Mouse (Mus musculus) urinary bladder, postnatal 14 days (tissue): ENCODE measurements at regions not wholly inside any gene's neighbourhood (a gene's known extent, or its start where the extent isn't known, plus 50 kb on each side); places are given as distances from the start of the nearest gene placed in this dataset.
"Not testable (repeated sequence)": the region's sequence is repeated elsewhere in the genome, so short reads cannot be mapped to it uniquely, and the experiment has no call there.

Experiments
- DNase-seq: peaks from one replicate; pipeline ENCODE4 v3.0.0; 2021; ENCODE audit warnings: low spot score

DNA sequence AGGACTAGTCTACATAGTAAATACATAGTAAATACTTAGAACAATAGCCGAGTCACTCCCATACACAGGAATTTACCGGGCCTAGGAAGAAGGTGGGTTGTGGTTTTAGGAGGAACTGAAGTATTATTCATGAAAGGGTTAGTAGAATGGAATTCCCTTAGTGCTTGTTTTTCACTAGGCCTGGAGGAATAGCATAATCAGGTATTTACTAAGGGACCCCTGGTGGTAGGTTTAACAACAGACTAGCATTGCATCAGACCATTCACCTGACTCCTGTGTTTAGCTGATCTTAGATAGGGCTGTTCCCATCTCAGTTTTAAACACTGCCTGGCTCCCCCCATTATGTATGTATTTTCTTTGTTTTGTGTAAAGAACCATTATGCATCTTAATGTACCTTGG, 339.0 kb downstream of the Dync2h1 start:
- DNase-seq: not testable (repeated sequence)

DNA sequence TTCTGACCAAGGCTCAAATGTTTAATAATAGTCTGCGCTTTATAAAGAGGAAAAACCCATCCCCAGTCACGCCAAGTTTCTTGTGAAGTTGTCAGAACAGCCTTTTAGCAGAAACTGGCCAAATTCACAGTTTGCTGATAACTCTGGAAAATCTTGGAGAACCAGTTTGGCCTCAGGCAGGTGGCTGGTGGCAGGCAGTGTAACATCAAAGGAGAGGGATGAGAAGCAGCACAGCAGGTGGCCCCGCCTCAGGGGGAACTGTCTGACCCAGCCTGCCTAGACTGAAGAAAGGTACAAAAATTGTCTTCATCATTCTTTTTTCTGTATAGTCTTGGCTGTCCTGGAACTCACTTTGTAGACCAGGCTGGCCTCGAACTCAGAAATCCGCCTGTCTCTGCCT, 349.3 kb downstream of the Dync2h1 start:
- not testable (repeated sequence) for DNase-seq

DNA sequence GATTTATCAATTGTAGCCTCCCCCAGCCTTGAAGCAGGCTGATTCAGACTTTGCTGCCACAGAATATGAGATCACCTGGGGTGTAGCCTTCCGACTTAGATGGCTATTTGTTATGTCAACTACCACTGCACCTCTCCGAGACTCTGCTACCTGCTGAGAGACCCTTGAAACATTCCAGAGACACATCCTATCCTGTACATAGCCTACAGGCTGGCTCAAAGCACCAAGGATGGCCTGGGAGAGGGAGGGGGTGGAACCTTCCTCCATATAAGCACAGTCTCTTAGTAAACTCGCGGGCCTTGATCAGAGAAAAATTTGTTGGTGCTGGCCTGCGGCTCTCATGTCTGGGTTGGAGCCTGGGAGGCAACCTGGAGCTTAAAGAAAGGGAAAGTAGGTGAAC, 349.8 kb downstream of the Dync2h1 start:
- DNase-seq: no peak

DNA sequence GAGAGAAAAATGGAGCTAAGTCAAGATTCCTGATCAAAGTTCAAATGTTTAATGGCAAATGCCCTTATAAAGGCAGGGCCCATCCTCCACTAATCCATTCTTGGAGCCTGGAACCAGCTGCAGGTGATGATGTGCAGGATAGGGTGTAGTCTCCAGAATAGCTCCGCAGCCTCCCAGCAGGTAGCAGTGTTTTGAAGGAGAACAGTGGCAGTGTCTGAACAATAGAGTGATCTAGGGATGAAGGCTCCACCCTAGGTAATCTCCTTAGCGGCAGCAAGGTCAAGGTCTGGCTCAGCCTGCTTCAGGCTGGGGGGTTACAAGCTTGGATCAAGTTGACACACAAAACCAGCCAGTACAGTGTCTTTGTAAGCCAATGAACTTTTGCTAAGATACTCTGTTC, 351.4 kb downstream of the Dync2h1 start:
- DNase-seq: no peak

DNA sequence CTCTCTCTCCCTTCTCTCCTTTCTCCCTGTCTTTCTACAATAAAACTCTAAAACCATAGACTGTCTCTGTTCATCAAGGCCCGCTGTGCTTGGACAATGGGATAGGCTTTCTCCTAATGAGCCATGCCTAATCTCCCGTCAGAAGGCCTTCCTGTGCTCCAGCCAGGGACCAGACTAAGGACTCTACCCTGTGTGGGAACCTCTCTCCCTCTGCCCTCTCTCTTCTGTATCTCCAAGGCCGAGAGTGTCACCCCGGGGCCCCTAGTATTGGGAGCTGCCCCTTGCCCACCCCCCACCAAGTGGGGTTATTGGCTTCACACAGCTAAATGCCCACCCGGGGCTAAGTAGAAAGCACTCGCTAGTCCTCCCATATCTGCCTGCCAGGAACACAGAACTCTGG, 352.6 kb downstream of the Dync2h1 start:
- not testable (repeated sequence) for DNase-seq

DNA sequence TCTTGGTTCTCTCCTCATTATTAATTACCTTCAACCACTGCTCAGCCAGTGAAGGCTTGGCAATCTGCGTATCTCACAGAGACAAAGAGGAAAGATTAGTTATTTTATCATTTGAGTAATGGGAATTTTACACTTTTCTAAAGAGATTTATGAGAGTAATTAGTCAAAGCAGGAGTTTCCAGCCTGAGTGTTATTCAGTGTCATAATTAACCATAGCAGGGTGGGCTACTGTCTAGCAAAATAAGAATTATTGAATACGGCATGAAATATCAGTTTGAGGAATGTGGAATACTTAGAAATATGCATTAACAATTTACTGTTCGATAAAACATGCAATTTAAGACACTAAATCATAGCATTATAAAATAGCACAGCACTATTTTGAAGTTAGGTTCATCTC, 357.7 kb downstream of the Dync2h1 start:
- no peak for DNase-seq

DNA sequence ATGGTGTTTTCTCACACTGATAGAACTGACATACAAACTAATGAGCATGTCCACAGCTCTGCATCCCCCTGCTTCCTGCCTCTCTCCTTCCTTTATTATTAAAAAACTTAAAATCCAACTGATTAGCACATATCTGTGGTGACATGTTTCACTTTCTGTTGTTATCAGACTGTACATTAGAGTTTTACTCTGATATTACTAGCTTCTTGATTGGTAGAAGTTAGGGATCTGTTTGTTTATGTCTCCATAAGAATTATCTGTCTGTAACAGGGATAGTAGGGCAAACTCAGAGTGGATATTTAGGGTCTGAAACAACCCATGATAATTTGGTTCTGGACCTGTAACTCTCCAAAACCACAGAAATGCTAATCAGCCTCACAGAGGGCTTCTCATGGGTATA, 358.6 kb downstream of the Dync2h1 start:
- no peak for DNase-seq

DNA sequence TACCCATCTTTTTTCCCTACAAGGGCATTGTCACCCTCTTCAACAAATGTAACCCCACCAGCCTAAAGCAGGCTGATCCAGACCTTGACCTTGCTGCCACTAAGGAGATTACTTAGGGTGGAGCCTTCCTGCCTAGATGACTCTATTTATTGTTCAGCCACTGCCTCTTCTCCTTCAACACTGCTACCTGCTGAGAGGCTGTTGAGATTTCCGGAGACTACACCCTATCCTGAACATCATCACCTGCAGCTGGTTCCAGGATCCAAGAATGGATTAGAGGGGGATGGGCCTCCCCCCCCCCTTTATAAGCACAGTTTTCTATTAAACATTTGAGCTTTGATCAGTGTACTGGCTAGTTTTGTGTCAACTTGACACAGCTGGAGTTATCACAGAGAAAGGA, 360.3 kb downstream of the Dync2h1 start:
- DNase-seq: not testable (repeated sequence)

DNA sequence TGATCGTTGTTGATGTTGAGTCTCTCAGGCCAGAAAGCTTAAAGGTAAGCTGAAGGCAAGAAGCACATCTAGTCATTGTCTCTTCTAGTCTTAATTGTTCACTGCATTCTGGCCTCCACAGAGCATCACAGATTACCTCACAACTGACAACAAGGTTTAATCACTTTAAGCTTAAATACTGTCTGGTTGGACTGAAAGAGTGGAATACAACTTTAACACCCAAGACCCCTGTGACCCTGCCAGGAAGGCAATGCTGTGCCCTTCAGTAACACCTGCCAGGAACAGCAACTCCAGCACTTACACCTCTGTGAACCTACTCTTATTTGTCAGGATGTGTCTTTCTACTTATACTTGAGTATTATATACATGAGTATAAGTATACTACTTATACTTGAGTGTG, 360.7 kb downstream of the Dync2h1 start:
- DNase-seq: no peak

DNA sequence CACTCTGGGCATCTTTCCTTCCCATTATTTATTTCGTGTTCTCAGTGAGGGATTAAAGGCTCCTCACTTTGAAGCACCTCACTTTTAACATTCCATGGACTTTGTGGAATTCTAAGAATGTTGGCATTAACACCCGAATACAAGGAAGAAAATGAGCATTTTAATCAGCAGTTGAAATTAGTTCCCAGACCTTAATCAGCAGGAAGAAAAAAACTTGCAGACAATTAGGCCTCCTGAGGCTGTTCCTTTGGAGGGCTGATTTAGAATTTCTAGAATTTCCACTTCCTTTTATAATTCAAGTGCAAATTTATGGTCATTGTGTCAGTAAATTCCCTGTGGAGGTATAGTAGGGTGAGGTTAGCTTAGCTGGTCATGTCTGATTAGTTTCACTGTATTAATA, 407.6 kb downstream of the Dync2h1 start:
- no peak for DNase-seq

DNA sequence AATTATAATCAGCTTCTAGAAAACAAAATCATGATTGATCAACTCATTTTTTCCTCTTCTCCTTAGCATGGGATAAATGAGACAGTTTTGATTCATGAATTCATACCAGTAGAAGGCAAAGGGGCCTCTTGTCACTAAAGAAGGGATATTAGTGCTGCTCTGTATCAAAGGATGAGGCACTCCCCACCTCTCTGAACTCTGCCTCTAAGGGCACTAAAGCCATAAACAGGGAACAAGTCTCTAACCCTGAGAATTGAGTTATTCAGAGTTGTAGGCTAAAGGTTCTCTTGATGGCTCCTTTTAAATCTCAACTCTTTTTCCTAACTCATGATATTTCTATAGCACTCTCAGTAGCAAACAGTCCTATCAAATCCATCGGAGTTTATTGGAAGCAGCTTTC, 442.8 kb downstream of the Dync2h1 start:
- DNase-seq: no peak

DNA sequence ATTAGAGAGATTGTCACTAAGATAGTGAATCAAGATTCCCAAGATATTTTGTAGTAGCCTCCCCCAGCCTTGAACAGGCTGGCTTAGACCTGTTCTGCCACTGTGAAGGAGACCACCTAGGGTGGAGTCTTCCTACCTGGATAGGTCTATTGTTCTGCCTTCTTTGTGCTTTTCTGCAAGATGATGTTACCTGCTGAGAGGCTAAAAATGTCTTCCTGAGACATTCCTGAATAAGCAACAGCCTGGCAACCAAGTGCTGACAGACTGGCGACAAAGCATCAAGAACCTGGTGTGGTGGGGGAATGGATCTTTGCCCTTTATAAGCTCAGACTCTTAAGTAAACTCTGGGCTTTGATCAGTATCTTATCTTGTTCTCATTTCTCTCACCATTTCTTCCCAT, 447.8 kb downstream of the Dync2h1 start:
- no peak for DNase-seq

DNA sequence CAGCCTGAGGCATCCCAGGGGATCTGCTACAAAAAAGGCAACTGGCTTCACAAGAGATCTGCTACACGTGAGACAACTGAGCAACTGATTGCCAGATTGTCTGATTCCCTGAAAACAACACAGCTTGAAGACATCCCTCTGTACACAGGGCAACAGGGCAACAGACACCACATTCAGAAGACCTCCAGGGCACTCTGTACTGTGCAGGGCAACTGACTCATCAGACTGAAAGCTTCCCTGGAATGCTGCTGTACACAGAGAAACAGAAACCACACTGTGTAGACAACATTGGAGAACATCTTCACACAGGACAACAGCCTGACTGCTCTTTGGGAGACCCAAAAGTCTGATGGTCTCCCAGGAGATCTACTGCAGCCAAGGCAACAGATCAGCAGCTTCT, 456.8 kb upstream of the Ddi1 start:
- no peak for DNase-seq

DNA sequence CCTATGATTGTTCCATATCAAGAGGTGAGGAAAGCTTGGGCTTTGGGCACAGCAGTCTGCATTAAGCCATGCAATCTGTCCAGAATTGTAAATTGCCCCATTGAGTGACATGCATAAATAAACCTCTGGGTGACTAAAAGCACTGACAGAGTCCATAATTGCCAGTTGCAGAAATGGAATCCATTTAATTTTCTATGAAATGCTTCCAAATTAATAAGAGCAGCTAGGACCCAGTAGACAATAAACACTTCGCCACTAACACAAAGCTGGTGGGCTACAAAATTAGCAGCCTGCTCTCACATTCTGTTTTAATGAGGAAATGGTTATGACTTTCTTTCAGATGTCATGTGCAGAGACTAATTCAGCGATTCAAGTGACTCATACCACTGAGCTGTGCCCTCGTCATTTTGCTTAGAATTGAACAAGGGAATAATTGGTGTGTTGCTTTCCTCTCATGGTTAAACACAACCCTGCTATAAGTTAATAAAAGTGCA, 407.6 kb upstream of the Ddi1 start:
- no peak for DNase-seq

DNA sequence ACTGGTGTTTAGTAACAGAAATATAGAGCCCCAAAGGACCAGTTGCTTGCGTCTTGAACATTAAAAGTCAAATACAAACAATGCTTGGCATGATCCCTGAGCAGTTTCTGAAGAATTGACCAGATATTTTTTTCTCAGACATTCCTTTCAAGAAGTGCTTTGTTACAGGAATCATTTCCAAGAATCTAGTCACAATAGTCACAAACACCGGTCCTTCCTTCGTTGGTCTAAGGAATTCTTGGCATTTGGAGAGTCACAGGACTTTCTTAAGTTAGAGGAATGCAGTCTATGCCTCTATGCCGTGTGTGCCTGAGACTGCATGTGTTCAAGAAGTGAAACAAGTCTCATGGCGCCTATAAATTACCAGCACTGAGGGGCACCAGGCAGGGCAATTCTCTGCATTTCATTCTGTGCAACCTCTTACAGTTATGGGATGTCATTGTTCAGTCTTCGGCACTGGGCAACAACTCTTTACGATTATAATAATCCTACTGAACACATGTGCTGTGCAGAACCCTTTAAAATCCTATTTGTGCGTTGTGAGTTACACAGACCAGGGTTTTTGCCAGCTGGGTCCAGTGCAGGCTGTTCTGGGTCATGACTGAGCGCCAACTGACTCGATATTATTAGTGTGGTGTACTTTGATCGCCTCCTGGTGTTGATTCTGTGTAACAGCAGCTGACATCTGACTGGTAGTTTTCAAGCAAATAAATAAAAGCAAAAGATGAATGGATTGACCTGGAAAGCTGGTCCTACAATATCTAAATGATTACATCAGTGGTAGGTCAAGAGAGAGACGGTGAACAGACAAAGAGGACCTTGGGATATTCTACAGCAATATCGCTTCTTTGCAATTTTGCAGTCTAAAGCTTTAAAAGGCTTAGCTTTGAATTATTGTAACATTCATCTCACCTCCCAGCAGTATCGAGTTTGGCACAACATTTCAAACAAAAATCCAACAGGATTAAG, 398.6 kb upstream of the Ddi1 start:
- DNase-seq: peak; percentile 83

DNA sequence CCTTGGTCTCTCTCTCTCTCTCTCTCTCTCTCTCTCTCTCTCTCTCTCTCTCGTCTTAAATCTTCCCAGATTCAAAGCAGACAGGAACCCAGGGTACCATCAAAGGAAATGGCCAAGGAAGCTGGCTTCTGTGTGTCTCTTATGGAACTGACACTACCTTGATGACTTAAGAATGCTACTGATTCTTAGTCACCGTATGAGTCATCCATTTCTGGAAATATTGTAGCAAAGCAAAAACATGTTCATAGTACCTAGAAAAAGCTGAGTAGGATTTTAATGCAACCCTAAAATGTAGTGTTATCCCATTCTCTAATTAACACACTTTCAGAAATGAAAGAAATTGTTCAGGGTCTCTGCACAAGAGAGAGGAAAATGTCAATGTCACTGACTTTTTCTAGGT, 396.0 kb upstream of the Ddi1 start:
- no peak for DNase-seq

DNA sequence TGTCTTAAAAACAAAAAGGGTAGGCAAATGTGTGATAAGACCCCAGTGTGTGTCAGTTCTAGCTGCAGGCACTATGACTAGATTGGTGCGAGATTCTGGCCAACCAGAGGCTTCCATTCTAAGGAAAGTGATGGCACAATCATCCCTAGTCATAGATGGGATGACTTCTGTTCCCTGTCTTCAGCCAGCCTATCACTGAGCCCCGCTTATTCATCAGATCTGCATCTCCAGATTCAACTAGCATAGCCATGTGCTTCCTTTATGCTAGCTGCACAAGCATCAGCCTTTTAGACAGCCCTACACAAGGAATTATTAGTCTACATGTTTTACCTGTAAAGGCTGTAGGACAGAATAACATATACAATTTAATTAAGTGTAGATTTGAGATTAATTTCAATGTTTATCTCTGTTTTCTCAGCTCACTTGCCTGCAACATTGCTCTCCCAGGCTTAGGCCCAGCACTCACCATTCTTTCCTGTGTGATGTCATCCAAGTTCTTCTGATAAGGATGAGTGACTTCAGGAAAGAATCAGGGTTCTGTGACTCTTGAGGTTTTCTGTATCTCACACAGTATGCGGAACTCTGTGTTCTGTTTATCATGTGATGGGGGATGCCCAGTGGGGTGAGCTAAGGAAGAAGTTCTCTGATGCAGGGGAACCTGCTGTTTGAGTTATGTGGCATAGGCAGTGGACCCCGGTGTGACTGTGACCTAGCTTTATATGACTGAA, 382.8 kb upstream of the Ddi1 start:
- no peak for DNase-seq

DNA sequence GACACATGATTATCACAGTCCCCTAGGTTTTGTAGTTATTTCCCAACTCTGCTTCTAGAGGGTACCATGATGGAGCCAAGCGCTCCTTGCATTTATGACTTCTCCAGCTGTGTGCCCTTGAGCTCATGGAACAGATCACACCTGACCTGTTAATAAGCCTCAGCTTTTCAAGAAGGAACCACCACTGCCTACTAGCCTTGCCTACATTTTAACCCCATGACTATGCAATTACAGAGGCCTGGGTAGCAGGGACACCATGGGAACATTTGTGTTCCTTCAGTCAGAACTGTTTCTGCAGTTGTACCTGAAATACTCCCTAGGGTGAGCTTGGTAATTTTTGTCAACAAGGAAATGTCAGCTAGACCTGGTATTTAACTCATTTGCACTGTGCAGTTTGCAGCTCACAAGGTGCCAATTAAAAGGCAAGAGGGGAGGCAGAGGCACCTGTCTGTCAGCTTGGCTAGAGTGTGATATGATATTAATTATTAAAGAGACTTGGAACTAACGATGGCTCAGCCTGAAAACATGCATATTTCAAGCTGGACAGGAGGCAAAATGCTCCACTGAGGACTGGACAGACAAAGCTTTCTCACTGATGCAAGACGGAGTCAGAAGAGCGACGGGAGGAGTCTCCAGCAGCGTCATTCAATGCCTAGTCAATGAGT, 382.1 kb upstream of the Ddi1 start:
- DNase-seq: no peak

DNA sequence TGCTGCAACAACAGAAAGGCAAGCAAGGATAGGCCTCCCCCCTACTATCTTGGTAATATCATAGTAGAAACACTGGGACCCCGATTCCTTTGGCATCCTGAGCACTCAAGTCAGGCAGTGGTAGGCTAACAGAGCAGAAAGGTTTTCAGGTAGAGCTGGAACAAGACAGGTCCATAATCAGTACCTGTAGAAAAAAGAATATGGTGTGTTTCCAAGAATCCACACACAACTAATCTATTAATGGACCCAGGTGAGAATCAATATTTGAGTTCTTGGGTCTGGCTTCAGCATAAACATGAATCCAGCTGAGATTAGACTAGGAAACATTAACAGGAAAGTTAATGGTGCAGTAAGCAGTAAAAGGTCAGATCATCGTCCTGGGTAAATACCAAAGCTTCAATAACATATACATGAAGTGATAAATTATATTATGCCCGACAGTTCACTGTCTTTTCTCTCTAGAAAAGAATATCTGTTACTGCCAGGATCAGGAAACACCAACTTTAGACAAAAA, 376.2 kb upstream of the Ddi1 start:
- DNase-seq: no peak

DNA sequence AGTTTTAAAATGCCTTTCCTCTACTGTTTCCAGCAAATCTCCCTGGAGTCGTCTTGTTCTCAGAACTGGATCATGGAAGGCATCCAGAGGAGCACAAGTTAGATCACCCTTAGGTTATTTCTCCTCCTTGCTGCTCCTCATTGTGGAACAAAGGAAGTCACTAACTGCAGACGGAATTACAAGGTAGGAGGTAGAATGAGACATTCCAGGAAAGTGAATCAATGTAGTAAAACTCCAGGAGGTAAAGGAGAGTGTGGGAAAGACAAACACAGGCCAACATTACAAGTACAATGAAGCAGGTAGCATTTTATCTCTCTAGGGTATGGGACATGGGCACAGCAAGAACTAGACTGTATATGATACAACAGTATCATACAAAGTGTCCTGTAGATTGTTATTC, 375.7 kb upstream of the Ddi1 start:
- DNase-seq: no peak

DNA sequence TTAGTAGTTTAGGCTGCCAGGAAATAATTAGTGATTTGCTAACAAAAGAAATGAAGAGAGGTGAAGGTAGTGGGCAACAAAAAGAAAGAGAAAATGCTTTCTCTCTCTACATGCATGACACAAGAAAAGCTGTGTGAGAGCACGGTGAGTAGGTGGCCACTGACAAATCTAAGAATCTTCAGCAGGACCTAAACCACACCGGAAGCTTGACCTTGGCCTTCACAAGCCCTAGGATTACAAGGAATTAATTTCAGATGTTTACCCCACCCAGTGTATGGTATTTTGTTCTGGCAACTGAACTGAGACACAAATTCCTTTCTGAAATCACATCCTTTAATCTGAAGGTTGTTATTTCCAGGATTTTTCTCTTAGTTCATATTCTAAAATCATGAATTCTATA, 347.5 kb upstream of the Ddi1 start:
- no peak for DNase-seq

DNA sequence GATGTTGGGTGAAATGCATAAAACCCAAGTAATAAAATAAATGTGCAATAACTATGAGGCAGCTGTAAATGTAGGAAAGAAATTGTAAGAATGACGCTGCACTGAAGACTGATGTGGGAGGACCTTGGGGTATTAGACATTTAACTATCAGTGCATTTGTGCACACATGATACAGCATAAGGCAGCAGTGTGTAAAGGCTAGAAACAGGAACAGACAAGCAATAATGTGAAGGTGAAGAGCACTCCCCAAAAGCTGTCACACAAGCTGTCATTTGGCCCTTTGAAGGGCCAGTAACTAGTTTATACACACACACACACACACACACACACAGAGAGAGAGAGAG, 339.6 kb upstream of the Ddi1 start:
- DNase-seq: no peak
